Mouse (Mus musculus) thymus, adult 2 months (tissue): Measurements from ENCODE around the gene 4930432K21Rik. TPM values are rescaled to one million over a fixed set of nuclear protein-coding genes. Genes with fewer than 3 reads are reported as not detected.

Source experiments
- DNase-seq: peaks from one replicate; pipeline ENCODE4 v3.0.0; 2021
- H3K27ac ChIP-seq: fragments of 200-500 bp; 2 replicates; pipeline ENCODE4 v1.5.1; 2012; ENCODE audit warnings: low read length, control low read depth; ENCODE audit not compliant: control insufficient read depth, insufficient read depth
- H3K27me3 ChIP-seq: fragments of 200-500 bp; 2 replicates; pipeline ENCODE4 v1.6.1; 2012; ENCODE audit warnings: mild to moderate bottlenecking, low read length, moderate library complexity, mixed read lengths; ENCODE audit not compliant: control insufficient read depth, insufficient read depth
- H3K36me3 ChIP-seq: fragments of 200-500 bp; 2 replicates; pipeline ENCODE4 v1.6.1; 2012; ENCODE audit warnings: mild to moderate bottlenecking, low read length, moderate library complexity; ENCODE audit not compliant: control insufficient read depth, insufficient read depth
- H3K4me1 ChIP-seq: fragments of 200-500 bp; replicated peaks from 2 replicates; pipeline ENCODE4 v1.6.1; 2012; ENCODE audit warnings: low read length; ENCODE audit not compliant: control insufficient read depth, insufficient read depth
- H3K4me3 ChIP-seq: fragments of 200-500 bp; 2 replicates; pipeline ENCODE4 v1.5.1; 2012; ENCODE audit warnings: mild to moderate bottlenecking, low read length, control low read depth, moderate library complexity; ENCODE audit not compliant: control insufficient read depth, insufficient read depth
- CTCF ChIP-seq: fragments of 200-500 bp; IDR thresholded peaks from 2 replicates; pipeline ENCODE4 v1.5.1; 2012; ENCODE audit warnings: mild to moderate bottlenecking, control low read depth, low read length, moderate library complexity, borderline replicate concordance; ENCODE audit not compliant: control insufficient read depth, poor library complexity, insufficient read depth; ENCODE audit errors: extremely low read depth
- POLR2A ChIP-seq: fragments of 200-500 bp; IDR thresholded peaks from 2 replicates; pipeline ENCODE4 v1.6.1; 2012; ENCODE audit warnings: mild to moderate bottlenecking, low read length, control low read depth, moderate library complexity; ENCODE audit not compliant: control insufficient read depth, poor library complexity, insufficient read depth; ENCODE audit errors: extremely low read depth
- WGBS: fragments of 180-500 bp; shearing (Covaris S2); methylation state at CpG from one replicate; pipeline ENCODE4 v1.1.7; 2018; 5-methylcytosine and 5-hydroxymethylcytosine counted together
- polyA plus RNA-seq: library from polyadenylated mRNA; depleted of rRNA; stranded (reverse); fragments of >200 nt; gene quantifications from 2 replicates; pipeline ENCODE4 v1.2.3, GENCODE M21; 2012; rRNA removed

Gene 4930432K21Rik
- polyA plus RNA-seq, result 1.9 and 2.4 TPM in 2 replicates

GRCm38 (mm10) chr8:84147769-84148530, at the start of gene 4930432K21Rik, which contains the start of gene Cc2d1a:
TSS of gene 4930432K21Rik (plus strand) at chr8:84148025.
TSS of gene Cc2d1a (minus strand) at chr8:84147936.
- Histone ChIP-seq H3K4me1 (peaks cover 16% of the 10 kb centered on the region), H3K27ac (no peak within 1 kb of the TSS), H3K36me3 (peaks cover 10% of the 10 kb centered on the region), H3K4me3 (peak within 1 kb of the TSS; percentile 70), H3K27me3 (no peaks in the 10 kb centered on the region)
- TF ChIP-seq CTCF, result no peak
- peak; percentile 84 for TF ChIP-seq POLR2A
- WGBS, result 14% methylated on average over 49 of the region's 49 CpGs
- DNase-seq, result peak; percentile 97

DNA sequence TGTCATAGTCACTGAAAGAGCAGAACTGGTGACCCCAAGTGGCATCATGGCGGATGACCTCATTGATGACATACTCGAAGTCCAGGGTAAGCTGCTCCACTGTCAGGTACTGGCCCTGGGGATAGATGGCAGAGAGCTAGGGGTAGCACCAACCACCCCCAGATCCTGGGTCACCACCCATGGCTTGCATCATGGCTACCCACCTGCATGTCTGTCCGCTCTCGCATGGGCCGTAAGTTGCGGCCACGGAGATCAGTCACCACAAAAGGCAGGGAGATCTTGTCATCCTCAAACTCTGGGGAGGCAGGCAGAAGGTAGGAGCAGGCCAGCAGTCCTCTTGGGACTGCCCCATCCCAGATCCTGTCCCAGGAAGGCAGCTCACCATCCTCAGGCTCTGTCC, 49.4 kb upstream of the 4930432K21Rik start:
- Histone ChIP-seq H3K4me3 (no peak overlapping the region), H3K27me3 (no peaks in the 10 kb centered on the region), H3K27ac (no peak overlapping the region), H3K36me3 (peaks cover 44% of the 10 kb centered on the region), H3K4me1 (peaks cover 7% of the 10 kb centered on the region; the same call in 1 of the 2 replicates)
- TF ChIP-seq CTCF, result no peak
- no peak for TF ChIP-seq POLR2A
- DNase-seq, result no peak
- 97% methylated on average over 7 of the region's 7 CpGs for WGBS

- H3K4me3 ChIP-seq, result no peak overlapping the region
- H3K4me1 ChIP-seq, result peaks cover 21% of the 10 kb centered on the region
- no peak overlapping the region for H3K27ac ChIP-seq
- peaks cover 20% of the 10 kb centered on the region for H3K36me3 ChIP-seq
- no peaks in the 10 kb centered on the region for H3K27me3 ChIP-seq
- TF ChIP-seq POLR2A, result no peak
- TF ChIP-seq CTCF, result no peak
- DNase-seq, result no peak
- WGBS, result 91% methylated on average over 25 of the region's 25 CpGs
Observed at GRCm38 (mm10) chr8:84101476-84102270, 46.2 kb upstream of the 4930432K21Rik start.

DNA sequence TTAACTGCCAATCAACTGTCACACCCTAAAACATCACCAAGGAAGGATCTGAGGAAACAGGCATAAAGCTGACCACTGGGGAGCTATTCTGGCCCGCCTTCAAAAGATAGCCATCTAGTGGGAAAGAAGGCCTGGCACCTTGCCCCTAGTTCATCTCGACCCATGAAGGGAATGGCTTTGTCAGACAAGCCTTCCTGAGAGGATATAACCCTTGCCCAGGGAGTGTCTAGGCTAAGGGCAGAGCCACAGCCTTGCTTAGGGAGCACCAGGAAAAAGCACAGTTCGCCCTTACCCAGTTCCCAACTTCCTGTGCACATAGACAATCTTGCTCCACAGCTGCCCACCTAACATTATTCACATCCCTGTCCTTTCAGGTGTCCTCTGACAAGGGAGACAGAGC, 44.2 kb upstream of the 4930432K21Rik start:
- H3K4me3 ChIP-seq, result peak overlapping the region; percentile 62
- peaks cover 2% of the 10 kb centered on the region; the same call in 1 of the 2 replicates for H3K36me3 ChIP-seq
- no peak for DNase-seq
- peaks cover 21% of the 10 kb centered on the region for H3K4me1 ChIP-seq
- 41% methylated on average over 3 of the region's 3 CpGs for WGBS
- no peaks in the 10 kb centered on the region for H3K27me3 ChIP-seq
- H3K27ac ChIP-seq, result no peak overlapping the region
- no peak for TF ChIP-seq POLR2A
- TF ChIP-seq CTCF, result no peak

- Histone ChIP-seq H3K27ac (no peak overlapping the region; the same call in 1 of the 2 replicates), H3K4me1 (peaks cover 21% of the 10 kb centered on the region), H3K4me3 (peak overlapping the region; percentile 62), H3K27me3 (no peaks in the 10 kb centered on the region), H3K36me3 (no peaks in the 10 kb centered on the region)
- WGBS, result under 1% methylated on average over 23 of the region's 29 CpGs
- TF ChIP-seq CTCF (no peak), POLR2A (no peak)
- peak; percentile 86 for DNase-seq
Observed at GRCm38 (mm10) chr8:84104221-84104620, 43.6 kb upstream of the 4930432K21Rik start.

DNA sequence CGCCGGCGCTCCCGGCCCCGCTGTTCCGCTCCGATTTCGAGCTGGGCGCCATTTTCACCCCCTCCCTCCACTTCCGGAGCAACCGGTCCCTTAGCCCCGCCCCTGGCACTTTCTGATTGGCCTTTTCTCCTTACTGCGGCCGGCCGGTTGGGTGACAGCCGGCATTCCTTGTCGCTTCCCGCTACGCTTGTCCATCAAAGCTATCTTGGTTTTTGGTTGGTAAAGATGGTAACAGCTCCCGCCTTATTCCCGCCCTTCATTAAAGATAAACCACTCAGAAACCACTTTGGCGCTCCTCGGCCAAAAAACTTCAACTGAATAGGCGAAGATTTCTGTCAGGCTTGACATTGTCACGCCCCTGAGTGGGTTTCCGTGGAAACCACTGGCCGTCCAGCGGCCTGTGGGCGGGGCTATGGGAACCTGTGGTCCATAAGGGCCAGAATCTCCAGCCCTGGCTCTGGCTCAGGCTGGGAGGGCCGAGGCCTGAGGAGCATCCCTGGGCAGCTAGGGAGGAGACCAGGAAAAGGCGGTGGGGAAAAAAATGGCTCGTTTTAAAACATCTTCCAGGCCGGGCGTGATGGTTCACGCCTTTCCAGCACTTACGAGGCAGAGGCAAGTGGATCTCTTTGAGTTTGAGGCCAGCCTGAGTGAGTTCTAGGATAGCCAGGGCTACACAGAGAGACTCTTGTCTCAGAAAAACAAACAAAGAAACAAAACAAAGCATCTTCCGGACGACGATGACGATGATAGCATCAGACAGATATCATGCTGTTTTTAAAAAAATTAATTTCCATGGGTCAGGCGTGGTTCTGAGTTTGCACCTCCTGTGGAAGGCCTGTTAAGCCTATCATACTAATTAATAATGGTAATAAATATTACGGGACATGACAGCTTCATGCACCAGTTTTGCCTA, 42.9 kb upstream of the 4930432K21Rik start, which contains the start of gene Dcaf15:
Dcaf15 (minus strand) TSS at position 72 of the 913 bp plus-strand sequence.
- H3K4me3 ChIP-seq, result peak within 1 kb of the TSS; percentile 62
- H3K27ac ChIP-seq, result no peak within 1 kb of the TSS; the same call in 1 of the 2 replicates
- peaks cover 21% of the 10 kb centered on the region for H3K4me1 ChIP-seq
- H3K36me3 ChIP-seq, result no peaks in the 10 kb centered on the region
- no peaks in the 10 kb centered on the region for H3K27me3 ChIP-seq
- 12% methylated on average over 42 of the region's 42 CpGs for WGBS
- DNase-seq, result peak; percentile 99
- TF ChIP-seq POLR2A, result peak; percentile 57; the same call in 1 of the 2 replicates
- TF ChIP-seq CTCF, result no peak
